In genomic region chr5:110809667-110810325, GRCm38 (mm10) we compare ENCODE assay signal across 7 mouse cellular contexts. TPM values are rescaled to one million over a fixed set of nuclear protein-coding genes. Genes with fewer than 3 reads are reported as not detected.
DNase-seq lines count a peak whose midpoint lies in the region; ATAC-seq lines count a peak whose summit lies in the region.

Gene Ulk1 (minus strand): TSS chr5:110810097.

- H3K4me3 ChIP-seq in embryonic facial prominence, embryonic 10.5 days = peak within 1 kb of the TSS; percentile 96
- H3K4me3 ChIP-seq in limb, embryonic 10.5 days = peak within 1 kb of the TSS; percentile 98
- peak within 1 kb of the TSS; percentile 94 for H3K4me3 ChIP-seq in midbrain, embryonic 13.5 days (replicated peaks)

- peak within 1 kb of the TSS; percentile 96 for H3K27ac ChIP-seq in embryonic facial prominence, embryonic 10.5 days (replicated peaks)
- peak within 1 kb of the TSS; percentile 96 for H3K27ac ChIP-seq in limb, embryonic 10.5 days
- peak within 1 kb of the TSS; percentile 90 for H3K27ac ChIP-seq in midbrain, embryonic 13.5 days

- peak within 1 kb of the TSS; percentile 98 for H3K9ac ChIP-seq in midbrain, embryonic 13.5 days (replicated peaks)

- peak within 1 kb of the TSS; percentile 98 for H3K4me2 ChIP-seq in midbrain, embryonic 13.5 days (replicated peaks)

- no peaks in the 10 kb centered on the region for H3K27me3 ChIP-seq in embryonic facial prominence, embryonic 10.5 days (replicated peaks; ENCODE audit: low read depth, poor library complexity, severe bottlenecking)
- H3K27me3 ChIP-seq in limb, embryonic 10.5 days (ENCODE audit: low read depth, poor library complexity, severe bottlenecking) = no peaks in the 10 kb centered on the region
- no peaks in the 10 kb centered on the region for H3K27me3 ChIP-seq in midbrain, embryonic 13.5 days

- WGBS in embryonic facial prominence, embryonic 10.5 days = under 1% methylated on average over 80 of the region's 80 CpGs
- WGBS in limb, embryonic 10.5 days = under 1% methylated on average over 80 of the region's 80 CpGs
- WGBS in midbrain, embryonic 13.5 days = under 1% methylated on average over 68 of the region's 80 CpGs

- peak; percentile 85 for ATAC-seq in granulocyte monocyte progenitor cell, adult 5-6 weeks (replicated peaks; ENCODE audit: poor library complexity, severe bottlenecking)
- ATAC-seq in midbrain, embryonic 13.5 days = peak; percentile 94

- H3K36me3 ChIP-seq in embryonic facial prominence, embryonic 10.5 days (replicated peaks) = peaks cover 31% of the 10 kb centered on the region
- peaks cover 33% of the 10 kb centered on the region for H3K36me3 ChIP-seq in limb, embryonic 10.5 days
- H3K36me3 ChIP-seq in midbrain, embryonic 13.5 days = peaks cover 11% of the 10 kb centered on the region; the same call in 1 of the 2 replicates

- DNase-seq in adrenal gland, postnatal 10 days = peak; percentile 100
- DNase-seq in embryonic facial prominence, embryonic 10.5 days (ENCODE audit: low spot score) = peak; percentile 99
- DNase-seq in kidney, adult 11 months = peak; percentile 100
- peak; percentile 99 for DNase-seq in limb, embryonic 10.5 days (ENCODE audit: low spot score)
- peak; percentile 98 for DNase-seq in spleen, adult 12 weeks (ENCODE audit: low spot score)

- H3K4me1 ChIP-seq in embryonic facial prominence, embryonic 10.5 days = peaks cover 31% of the 10 kb centered on the region
- H3K4me1 ChIP-seq in limb, embryonic 10.5 days = peaks cover 35% of the 10 kb centered on the region
- peaks cover 44% of the 10 kb centered on the region for H3K4me1 ChIP-seq in midbrain, embryonic 13.5 days (replicated peaks)

- no peaks in the 10 kb centered on the region for H3K9me3 ChIP-seq in embryonic facial prominence, embryonic 10.5 days
- no peaks in the 10 kb centered on the region for H3K9me3 ChIP-seq in limb, embryonic 10.5 days (replicated peaks)
- H3K9me3 ChIP-seq in midbrain, embryonic 13.5 days = no peaks in the 10 kb centered on the region

RNA-seq across cellular contexts. Expression of gene Ulk1, which starts in this region (rescaled TPM):
- 10 to 100 TPM; 49.8 to 50.4 TPM for total RNA-seq in adrenal gland, postnatal 10 days (2021)
- 25.6 and 27.4 TPM in 2 replicates for polyA plus RNA-seq in embryonic facial prominence, embryonic 10.5 days (2016; fragmentation: Nextera tagmentation; extraction: Ambion mirVana)
- total RNA-seq in granulocyte monocyte progenitor cell, adult 5-6 weeks (2014; fragmentation: Nextera tagmentation) = 17.2 and 27.2 TPM in 2 replicates
- total RNA-seq in granulocyte monocyte progenitor cell, adult 5-6 weeks (2017) = 1.4 and 2.6 TPM in 2 replicates
- 27.5 and 32.2 TPM in 2 replicates for polyA plus RNA-seq in limb, embryonic 10.5 days (2016; fragmentation: Nextera tagmentation; extraction: Ambion mirVana)
- polyA plus RNA-seq in midbrain, embryonic 13.5 days (2015; fragmentation: Nextera tagmentation; extraction: Ambion mirVana) = 33.0 and 36.2 TPM in 2 replicates

Comparison
In these comparisons a context has a peak if more than half of its experiments do, and no peak if none do; other contexts are left out.
1. Peak in every context shown above with its lines: DNase-seq, ATAC-seq, H3K4me3 ChIP-seq and H3K27ac ChIP-seq.